Mouse (Mus musculus) embryo, embryonic 11 days (tissue): ENCODE measurements around the gene Tstd3.

Experiments
- DNase-seq: peaks from one replicate; pipeline ENCODE4 v3.0.0-alpha.2; 2015

Tstd3 gene

DNA sequence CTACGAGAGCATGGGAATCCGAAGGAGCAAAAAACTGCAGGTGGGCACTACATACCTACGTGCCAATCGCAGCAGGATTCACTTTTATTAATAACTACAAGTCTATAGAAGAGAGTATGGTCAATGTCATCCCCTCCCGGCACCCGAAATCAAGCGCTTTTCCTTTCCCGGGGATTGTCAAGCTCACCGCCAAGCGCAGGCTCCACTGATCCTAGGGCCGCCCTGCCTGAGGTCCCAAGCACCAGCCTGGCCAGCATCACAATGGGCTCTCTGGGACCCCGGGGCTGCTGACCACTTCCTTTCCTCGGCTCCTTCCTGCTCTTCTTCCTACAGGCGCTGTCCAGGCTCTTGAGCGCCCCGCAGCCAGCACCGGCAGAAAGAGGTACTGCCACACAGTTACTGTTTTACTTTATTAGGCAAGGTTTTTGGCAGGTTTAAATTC, at the start of gene Tstd3, which contains the start of gene Usp45:
Gene Tstd3, minus strand, starts transcription at position 350 of the 442 bp plus-strand sequence.
Gene Usp45, plus strand, starts transcription at position 294 of the 442 bp plus-strand sequence.
- peak; percentile 90 for DNase-seq

- DNase-seq, result peak; percentile 85
Measured at GRCm38 (mm10) chr4:21814029-21814428, 47.0 kb upstream of the Tstd3 start.

DNA sequence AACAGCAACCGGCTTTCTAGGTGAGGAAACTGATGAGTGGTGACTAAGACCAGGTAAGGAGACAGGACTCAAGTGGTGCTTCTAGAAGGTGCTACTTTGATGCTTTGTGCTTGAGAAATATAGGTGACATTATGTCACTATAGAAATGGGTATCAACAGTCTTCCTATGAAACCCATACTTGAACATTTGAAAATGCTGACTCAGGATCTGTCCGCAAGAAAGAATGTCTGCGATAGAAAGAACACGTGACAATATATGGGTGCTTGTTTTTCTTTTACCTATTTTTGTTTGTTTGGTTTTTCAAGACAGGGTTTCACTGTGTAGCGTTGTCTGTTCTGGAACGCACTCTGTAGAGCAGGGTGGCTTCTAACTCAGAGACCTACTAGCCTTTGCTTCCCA, 45.6 kb upstream of the Tstd3 start:
- no peak for DNase-seq

- no peak for DNase-seq
Measured at GRCm38 (mm10) chr4:21810608-21811007, 43.6 kb upstream of the Tstd3 start.

DNA sequence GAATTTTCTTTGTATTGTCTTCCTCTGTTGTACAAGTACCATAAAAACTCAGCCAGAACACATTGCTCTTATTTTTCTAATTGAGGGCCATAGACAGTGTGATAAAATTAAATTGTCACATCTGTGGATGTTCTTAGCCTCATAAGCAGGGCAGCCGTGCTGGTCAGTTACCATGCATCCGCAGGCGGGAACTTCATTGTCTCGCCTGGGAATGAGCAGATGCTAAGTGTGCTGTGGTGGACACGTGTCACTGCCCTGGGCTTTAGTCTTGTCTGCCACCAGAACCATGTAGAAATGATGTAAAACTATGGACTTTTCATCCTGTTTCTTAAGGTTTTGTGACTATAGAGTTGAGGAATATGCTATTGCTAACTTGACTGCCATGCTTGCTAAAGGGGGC, 40.2 kb upstream of the Tstd3 start:
- peak; percentile 27 for DNase-seq

GRCm38 (mm10) chr4:21801620-21802019, 34.6 kb upstream of the Tstd3 start:
- DNase-seq, result no peak

GRCm38 (mm10) chr4:21801013-21801412, 34.0 kb upstream of the Tstd3 start:
- DNase-seq, result no peak

DNA sequence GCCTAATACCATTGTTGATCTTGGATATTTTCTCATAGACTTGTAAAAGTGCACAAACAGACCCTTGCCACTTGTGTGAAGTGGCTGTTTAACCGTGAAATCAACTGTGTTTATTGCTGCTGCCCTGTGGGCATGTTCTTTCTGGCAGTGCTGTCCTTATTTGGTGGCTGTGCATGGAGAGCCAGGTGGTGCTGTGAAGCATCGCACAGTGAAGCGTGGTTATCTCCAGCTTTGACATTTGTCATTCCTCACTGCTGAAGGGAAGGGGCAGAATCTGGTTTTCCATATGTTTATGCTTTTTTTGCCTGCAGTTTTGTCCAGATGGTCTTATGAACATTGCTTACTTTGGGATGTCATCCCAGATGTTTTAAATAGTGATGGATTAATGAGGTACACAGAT, 26.6 kb upstream of the Tstd3 start:
- DNase-seq, result no peak

GRCm38 (mm10) chr4:21789836-21790235, 22.8 kb upstream of the Tstd3 start:
- no peak for DNase-seq

DNA sequence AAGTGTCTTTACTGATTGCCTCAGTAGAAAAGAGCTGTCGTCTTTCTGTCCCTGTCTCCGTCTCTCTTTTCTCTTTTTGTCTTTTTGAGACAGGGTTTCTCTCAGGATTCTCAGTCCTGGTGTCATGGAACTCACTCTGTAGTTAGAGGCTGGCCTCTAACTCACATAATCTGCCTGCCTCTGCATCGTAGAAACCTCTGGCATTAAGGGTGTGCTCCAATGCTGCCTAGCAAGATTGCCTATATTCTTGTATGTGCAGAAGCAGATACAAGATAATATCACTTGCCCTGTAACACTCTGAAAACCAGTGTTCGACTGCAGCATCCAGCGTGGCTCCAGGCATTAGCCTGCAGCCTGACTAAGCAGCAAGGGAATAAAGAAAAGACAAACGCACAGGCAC, 21.9 kb upstream of the Tstd3 start:
- no peak for DNase-seq

DNA sequence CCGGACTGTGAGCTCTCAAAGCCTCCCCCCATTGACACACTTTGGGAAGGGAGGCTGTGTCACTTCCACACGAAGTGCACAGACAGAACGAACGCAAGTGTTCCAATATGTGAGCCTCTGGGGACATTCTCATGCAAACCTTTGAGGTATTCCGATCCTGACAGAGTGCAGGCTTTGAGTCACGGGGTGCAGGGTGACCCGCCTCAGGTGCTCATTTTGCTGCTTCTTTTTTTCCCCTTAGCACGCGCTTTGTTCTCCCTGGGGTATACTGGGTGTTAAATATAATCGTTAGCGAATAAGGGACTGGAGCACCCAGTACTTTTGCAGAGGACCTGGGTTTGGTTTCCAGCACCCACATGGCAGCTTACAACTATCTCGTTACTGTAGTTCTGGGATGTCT, 19.3 kb upstream of the Tstd3 start:
- no peak for DNase-seq

GRCm38 (mm10) chr4:21780816-21781726, 14.1 kb upstream of the Tstd3 start:
- DNase-seq, result no peak

DNA sequence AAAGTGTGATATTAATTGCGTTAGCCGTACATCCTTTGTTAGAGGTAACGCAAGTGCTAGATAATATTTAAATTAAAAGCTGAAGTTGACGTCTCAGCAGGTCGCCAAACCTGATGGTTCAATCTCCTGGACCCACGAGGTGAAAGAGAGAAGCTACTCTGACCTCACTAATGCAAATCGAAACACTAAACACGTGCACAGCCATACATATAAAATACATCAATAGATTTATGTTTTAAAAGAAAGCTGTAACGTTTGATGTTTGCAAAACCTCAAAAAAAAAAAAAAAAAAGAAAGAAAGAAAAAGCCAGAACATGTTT, 9.9 kb upstream of the Tstd3 start:
- DNase-seq, result peak; percentile 9

GRCm38 (mm10) chr4:21776091-21776945, 9.3 kb upstream of the Tstd3 start:
- peak; percentile 96 for DNase-seq

GRCm38 (mm10) chr4:21772306-21772705, 5.3 kb upstream of the Tstd3 start:
- no peak for DNase-seq

DNA sequence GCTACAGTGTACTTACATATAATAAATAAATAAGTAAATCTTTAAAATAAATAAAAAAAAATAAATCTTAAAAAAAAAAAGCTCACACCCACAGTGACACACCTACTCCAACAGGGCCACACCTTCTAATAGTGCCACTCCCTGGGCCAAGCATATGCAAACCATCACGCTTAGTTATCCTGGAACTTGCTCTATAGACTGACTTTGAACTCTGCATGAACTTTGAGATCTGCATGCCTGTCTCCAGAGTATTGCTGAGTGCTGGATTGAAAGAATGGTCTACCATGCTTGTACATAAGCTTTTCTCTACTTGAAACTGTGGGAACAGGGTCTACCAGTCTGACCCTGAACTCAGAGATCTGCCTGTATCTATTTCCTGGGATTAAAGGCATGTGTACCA, 4.1 kb upstream of the Tstd3 start:
- DNase-seq, result no peak

- DNase-seq, result no peak
Measured at GRCm38 (mm10) chr4:21766171-21766862, 695 bp downstream of the Tstd3 start.

- DNase-seq, result no peak
Measured at GRCm38 (mm10) chr4:21763827-21764226, 3.2 kb downstream of the Tstd3 start.

DNA sequence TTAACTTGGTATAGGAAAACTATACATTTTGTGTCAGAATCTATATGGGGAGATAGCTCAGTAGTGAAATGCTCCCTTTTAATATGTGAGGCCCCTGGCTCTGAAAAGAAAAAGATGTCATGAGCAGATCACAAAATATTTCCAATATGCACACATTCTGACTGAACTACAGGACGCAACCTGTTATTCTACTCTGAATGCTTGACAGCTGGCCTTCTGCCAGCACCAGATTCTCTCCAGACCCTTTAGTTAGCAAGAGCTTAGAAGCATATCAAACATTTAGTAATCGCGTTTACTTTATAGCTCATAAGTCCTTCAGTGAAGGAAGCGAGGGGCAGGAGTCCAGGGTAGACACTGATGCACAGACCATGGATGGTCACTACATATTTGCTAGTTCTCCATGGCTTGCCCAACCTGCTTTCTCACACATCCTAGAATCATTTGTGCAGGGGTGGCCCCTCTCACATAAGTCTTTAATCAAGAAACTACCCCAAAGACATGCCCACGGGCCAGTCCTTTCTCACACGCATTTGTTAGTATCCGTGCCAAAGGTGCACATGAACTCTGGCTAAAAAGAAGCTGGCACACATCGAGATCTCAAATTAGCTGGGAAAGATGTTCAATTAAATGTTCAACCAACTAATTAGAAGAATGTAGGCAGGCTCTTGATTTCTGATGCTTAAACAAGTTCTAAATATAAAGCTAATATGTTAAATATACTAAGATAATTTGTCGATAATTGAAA, 5.4 kb downstream of the Tstd3 start:
- DNase-seq, result no peak

GRCm38 (mm10) chr4:21758860-21759259, 8.2 kb downstream of the Tstd3 start:
- no peak for DNase-seq

DNA sequence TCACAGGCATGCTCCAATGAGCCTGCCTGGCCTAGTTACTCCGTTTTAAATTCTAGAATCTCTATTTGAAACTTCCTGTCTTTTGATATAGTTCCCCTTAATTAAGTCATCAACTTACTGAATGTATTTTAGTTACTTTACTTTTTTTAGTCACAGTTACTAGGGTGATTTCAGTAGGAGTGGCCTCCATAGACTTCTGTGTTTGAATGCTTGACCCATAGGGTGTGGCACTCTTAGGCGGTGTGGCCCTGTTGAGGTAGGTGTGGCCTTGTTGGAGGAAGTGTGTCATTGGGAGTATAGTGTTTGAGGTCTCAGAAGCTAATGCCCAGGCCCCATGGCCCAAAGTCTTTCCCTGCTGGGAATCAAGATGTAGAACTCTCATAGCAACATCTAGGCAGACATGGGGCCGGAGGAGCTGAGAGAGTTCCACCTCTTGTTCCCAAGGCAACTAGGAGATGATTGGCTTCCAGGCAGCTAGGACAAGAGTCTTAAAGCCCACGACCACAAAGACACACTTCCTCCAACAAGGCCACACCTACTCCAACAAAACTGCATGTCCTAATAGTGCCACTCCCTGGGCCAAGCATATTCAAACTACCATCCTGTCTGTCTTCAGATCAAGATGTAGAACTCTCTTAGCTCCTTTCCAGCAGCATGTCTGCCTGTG, 11.8 kb downstream of the Tstd3 start:
- no peak for DNase-seq

GRCm38 (mm10) chr4:21745723-21746122, 21.3 kb downstream of the Tstd3 start:
- no peak for DNase-seq
